Mouse (Mus musculus) left cerebral cortex, postnatal 10 days (tissue): Measurements from ENCODE around the gene Slc7a1. TPM values are rescaled to one million over a fixed set of nuclear protein-coding genes. Genes with fewer than 3 reads are reported as not detected.

ENCODE experiments used
- DNase-seq, 2 experiments: peaks; one replicate each; pipeline ENCODE4 v3.0.0; 2021 to 2022; ENCODE audit warnings: low spot score in 2 of 2, mixed read lengths in 1 of 2; ENCODE audit errors: extremely low spot score in 1 of 2
- intact Hi-C: fragments of 180-260 bp; cut with DNase I; formaldehyde crosslinking; loops from one replicate; pipeline ENCODE4 v1.15.1; 2025
- total RNA-seq, 2 experiments: library from RNA; stranded (reverse); gene quantifications; 2 replicates each; pipeline ENCODE4 v1.2.3; 2021

Gene Slc7a1
- total RNA-seq, 2 experiments from 2014 or later = 70.9 to 74.5 TPM

DNA sequence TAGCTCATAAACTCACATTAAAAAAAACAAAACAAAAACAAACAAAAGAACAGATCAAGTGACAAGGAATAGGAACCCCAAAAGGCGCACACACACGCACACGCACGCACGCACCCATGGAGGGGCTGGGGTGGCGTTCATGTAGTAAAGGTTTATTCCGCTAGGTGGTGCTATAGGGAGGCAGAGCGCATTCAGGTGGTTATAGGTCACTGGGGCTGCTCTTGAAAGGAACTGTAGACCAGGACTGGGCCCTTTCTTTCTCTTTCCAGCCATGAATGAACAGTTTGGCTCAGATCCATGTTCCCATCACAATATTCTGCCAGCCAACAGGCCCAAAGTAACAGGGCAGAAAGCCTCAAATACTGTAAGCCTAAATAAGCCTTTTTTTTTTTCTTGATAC, 53.2 kb downstream of the Slc7a1 start:
- intact Hi-C loops = no loop called here
- DNase-seq = no peak

DNA sequence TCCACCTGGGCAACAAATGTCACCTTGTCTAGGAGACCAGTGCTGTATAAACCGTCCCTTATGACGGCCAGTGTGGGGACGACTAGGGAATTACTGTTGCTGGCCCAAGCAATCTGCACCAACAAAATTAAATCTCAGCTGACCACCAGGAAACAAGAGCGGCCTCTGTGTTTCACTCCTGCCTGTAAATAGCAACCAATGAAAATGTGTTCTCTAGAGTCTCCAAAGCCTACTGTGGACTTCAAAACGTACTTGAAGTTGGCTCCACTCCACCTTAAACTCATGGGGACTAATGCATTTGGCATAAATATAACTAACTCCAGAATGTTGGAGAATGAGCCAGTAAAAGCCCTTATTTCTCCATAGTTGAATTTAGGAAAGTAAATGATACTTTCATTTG, 55.3 kb downstream of the Slc7a1 start:
- peak in 1 of 2 experiments; percentile 10 for DNase-seq
- intact Hi-C loops = no loop called here

DNA sequence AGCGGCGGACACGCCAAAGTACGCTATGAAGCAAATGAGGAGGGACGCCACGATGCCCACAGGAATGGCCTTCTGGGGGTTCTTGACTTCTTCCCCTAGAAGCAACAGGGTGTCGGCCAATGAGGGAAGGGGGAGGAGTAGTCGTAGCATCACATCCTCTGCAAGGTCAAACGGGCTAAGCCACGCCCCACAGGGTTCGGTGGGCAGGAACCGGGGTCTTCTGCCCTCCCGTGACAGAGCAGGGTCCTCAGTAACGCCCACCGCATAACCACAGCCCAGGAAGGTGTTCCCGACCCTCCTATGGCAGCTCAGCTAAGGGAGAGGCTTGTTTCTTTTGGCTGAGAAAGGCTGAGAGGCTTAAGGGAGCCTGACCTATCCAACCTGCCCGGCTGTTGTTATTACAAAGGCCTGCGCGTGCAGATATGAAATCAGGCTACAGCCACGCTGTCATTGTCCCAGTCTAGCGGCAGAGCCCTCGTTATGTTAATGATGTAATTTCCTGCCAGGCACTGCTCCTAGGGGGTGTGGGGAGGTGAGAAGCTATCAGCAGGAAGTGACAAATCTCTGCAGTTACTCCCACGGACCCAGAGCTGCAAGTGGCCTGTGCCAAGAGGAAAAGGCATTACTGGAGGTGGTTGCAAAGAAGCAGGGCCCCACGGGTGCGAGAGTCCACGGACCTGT, 57.5 kb downstream of the Slc7a1 start:
- peak in 1 of 2 experiments; percentile 61 for DNase-seq
- intact Hi-C loops = no loop called here

DNA sequence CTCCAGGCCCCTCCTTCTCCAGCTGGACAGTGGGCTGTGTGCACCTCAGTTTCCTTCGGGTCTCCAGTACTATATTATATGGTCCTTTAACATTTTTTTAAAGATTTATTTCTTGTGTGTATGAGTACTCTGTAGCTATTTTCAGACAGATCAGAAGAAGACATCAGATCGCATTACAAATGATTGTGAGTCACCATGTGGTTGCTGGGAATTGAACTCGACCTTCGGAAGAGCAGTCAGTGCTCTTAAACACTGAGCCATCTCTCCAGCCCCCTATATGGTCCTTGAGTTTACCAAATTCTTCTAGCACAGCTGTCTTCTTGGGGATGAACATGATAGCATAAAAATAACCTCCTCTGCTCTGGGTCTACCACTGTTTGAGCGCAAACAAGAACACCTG, 60.6 kb downstream of the Slc7a1 start:
- no peak for DNase-seq
- intact Hi-C loops = no loop called here

DNA sequence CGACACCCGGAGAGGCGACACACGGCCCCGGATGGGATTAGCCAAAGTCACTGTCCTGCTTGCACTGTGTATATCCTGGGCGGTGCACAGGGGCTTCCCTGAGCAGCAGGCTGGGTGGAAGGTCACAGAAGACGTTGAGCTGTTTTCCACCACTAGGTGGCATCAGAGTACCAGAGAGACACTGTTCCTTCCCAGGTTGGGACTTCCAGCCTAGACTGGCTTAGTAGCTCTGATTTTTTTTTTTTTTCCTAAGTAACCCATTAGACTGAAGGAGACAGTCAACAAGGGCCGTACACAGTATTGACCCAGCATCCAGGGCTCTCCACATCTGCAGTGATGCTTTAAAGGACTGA, 67.1 kb downstream of the Slc7a1 start:
- peak; percentile 64 to 70 for DNase-seq
- intact Hi-C loops = loop anchor here (2.0 kb wide), 1 partner anchor 118 kb away; no protein-coding TSS in a partner anchor

DNA sequence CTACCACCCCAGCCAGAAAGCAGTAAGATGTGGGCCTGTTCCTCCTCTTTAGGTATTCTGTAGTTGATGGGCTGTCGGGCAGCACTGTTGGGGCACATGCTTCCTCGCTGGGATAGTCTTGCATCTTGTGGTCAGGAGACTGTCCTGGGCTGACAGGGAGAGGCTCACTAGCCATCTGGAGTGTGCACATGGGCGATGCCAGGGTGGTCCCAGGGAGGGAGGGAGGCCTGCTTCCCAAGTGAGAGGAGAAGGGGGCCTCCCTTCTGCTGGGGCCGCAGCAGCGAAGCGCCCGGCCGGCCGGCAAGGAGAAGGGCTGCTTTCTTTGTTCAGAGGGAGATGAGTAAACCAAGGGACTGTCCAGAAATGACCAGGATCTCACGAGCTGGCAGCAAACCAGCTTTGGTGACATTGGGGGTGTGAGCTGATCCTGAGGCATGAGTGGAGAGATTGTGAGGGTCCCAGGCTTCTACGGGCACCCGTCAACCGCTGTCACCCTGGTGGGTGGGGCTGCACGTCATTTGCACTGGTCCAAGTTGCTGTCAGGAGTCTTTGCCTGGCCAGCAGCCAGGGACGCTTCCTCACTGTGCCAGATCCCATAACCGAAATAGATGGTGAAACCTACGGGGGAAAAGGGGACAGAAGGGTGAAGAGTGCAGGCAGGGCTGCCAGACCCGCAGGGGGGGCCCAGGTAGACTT, 67.6 kb downstream of the Slc7a1 start:
- intact Hi-C loops = loop anchor here (2.0 kb wide), 1 partner anchor 119 kb away; no protein-coding TSS in a partner anchor
- peak in 1 of 2 experiments; percentile 47 for DNase-seq

DNA sequence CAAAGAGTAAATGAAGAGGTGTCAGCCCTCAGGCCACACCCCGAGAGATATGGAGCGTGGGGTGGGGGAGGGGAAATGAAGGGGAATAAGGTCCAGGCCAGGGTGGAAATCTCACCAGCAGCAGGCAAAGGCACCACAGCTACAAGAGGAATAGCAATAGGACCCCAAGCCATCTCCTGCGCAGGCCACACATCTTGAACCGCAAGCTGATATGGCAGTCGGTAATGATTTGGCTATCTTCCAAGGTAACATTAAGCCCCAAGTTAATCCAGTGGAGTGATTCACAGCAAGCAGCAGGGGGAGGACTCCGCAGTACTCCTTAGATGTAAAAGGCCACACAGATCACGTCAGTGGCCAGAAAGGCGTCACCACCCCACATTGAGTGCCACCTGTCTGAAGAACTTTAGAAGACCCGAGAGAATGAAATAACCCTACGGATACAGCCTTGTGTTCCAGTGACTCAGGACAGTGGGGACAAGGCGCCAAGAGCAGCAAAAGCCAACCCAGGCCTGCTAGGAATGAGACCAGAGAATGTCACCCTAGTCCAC, 68.4 kb downstream of the Slc7a1 start:
- peak in 1 of 2 experiments; percentile 26 for DNase-seq
- intact Hi-C loops = no loop called here

DNA sequence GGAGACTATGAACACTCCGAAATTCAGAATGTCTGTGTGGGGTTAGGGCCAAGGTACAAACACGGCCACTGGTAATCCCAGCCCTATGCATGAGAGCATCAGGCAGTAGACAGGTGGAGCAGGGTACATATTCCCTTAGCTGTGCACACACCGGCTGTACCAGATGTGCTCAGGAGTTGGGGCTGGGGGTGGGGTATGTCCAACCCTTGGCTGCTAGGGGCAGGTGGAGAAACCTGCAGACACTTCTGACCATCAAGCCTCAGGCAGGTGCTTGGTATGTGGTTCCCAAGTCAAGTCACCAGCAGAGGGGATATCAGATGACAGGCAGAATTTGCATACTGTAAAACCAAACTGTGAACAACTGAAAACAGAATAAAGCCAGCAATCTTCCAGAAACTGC, 70.7 kb downstream of the Slc7a1 start:
- intact Hi-C loops = no loop called here
- peak in 1 of 2 experiments; percentile 13 for DNase-seq

DNA sequence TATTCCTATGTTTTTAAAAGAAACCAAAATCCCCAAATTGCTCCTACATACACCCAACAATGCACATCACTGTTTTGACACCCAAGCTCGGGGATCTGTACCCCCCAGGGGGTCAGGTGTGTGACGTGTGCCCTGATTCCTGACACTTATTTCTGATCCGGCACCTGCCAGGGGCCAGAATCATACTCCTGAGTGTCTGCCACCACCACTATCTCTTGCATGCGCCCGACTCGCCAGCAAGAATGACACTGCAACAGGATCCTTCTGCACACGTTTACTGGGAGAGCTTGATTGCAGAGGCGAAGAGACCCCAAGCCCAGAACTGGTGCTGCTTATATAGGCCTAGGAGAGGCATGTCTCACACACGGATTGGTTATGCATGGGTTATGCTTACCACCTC, 73.4 kb downstream of the Slc7a1 start:
- peak in 1 of 2 experiments; percentile 17 for DNase-seq
- intact Hi-C loops = loop anchor here (2.0 kb wide), 1 partner anchor 467 kb away; no protein-coding TSS in a partner anchor

DNA sequence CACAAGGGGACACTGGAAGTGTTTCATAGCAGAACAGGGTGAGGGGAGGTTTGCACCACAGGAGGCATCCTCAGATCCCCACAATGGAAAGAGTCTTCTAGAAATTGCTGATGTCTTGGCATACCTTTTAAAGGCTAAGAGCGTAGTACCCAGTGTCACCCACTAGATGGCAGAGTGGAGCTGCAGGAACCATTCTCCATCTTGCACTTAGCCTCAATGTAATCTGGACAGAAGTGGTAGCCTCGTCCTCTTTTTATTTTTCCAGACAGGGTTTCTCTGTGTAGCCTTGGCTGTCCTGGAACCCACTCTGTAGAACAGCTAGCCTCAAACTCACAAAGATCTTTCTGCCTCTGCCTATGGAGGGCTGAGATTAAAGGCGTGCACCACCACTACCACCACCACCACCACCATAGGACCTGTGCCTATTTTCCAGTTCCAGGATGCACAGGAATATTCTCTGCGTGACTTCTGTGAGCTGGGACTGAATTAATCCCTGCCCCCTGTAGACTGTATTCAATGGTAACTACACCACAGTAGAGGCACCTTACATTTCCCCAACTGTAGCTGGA, 74.3 kb downstream of the Slc7a1 start:
- intact Hi-C loops = no loop called here
- peak; percentile 30 to 39 for DNase-seq

DNA sequence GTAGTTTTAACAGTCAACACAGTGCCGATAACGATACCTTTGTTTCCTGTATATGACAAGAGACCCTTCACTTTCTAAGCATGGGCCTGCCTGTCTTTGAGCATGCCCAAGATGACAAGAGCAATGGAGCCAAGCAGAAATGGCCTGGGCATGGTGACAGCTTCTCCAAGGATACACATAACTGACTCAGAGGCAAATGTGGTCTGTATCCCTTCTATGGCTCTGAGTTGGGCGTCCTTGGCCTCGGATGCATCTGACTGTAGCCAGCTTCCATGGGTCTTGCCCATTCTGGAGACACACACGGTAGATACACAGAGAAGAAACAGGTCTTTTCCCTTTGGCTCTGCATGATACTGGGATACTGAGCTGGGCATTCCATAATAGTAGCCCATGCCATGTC, 84.8 kb downstream of the Slc7a1 start:
- intact Hi-C loops = no loop called here
- peak in 1 of 2 experiments; percentile 6 for DNase-seq

DNA sequence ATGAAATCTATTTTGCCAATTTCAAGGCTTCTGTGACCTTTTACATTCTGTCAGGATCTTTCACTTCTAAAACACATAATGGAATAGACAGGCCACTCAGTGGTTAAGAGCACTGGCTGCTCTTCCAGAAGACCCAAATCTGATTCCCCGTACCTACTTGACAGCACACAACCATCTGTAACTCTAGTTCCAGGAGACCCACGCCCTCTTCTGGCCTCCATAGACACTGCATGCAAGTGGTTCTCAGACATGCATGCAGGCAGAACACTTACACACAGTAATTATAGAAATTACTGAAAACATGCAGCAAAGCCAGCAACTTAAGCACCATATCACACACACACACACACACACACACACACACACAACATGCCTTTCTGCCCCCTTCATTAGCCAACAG, 87.3 kb downstream of the Slc7a1 start:
- intact Hi-C loops = no loop called here
- peak in 1 of 2 experiments; percentile 18 for DNase-seq

DNA sequence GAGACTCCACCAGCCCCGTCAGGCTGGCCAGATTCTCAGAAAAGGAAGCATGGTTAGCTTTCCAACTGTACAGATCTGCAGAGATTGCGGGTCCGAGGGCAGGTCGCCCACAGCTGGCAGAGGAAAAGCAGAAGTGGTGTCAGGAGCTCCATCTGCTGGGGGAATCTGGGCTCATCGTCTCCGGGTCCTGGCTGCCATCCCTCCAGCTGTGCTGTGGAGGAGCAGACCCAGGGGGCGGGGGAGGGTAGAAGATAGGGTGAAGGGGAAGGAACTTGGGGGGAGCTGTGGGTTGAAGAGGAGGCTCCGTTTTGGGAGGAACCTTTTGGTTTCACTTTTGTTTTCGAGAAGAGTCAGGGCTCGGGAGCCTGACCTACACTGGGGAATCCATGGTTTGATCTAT, 88.9 kb downstream of the Slc7a1 start:
- intact Hi-C loops = no loop called here
- DNase-seq = peak in 1 of 2 experiments; percentile 36

DNA sequence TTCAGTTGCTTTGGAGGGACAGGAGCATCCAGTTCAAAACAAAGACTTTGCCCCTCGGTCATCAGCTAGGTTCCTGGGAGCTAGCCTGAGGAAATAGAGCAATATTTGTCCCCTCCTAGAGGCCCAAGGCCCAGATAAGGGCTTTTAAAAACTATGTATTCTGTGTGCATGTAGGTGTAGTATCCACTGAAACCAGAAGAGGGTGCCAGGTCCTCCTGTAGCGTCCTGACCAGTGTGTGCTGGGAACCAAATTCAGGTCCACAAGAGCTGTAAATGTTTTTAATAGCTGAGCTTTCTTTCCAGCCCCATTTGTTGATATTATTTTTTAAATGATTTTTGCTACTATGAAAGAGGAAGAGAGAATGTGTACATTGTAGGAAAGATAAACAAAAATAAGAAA, 95.6 kb downstream of the Slc7a1 start:
- intact Hi-C loops = no loop called here
- no peak for DNase-seq

DNA sequence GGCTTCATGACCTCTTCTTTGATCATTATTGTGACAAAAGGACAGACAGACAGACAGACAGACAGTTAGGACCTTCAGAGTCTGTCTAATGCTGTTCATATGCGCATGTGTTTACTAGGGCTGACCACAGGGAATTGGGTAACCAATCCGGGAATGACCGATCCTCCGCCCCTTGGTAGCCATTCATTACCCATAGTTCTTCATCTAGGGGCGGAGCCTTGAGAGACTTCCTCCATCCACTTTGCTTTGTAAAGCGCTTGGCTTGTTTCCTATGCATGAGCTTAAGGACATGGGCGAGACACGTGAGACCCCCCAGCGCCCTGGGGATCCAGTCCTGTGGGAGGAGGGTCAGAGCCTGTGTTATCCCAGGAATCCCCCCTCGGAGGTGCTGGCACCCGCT, 96.7 kb downstream of the Slc7a1 start:
- DNase-seq = peak in 1 of 2 experiments; percentile 28
- intact Hi-C loops = no loop called here

DNA sequence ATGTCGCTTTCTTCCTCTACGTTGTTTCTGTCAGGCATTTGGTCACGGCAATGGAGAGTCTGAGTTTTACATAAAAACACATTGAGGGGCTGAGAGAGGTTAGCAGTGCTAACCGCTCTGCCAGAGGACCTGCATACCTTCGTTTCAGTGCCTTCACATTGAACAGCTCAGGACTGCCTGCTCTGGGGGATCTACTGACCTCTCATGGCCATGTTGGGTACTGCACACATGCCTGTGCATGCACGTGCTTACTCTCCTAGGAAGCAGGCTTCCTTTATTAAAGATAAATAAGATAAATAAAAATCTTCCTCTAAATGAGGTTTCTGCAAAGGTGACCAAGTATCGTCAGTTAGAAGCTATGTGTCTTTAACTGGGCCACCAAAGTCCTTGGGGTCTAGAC, 106.4 kb downstream of the Slc7a1 start:
- intact Hi-C loops = no loop called here
- no peak for DNase-seq

DNA sequence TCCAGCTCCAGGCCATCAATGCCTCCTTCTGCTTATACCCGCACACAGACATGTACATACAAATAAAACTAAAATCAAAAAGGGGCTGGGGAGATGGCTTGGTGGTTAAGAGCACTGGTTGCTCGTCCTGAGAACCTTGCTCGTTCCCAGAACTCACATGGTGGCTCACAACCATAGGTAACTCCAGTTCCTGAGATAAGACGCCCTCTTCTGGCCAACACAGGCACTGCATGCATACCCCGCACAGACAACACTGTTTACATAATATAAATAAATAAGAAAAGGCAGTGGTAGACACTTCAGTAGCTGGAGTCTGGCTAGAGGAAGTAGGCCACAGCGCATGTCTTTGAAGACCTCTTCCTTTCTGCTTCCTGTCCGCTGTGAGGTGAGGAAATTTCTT, 106.8 kb downstream of the Slc7a1 start:
- intact Hi-C loops = no loop called here
- DNase-seq = no peak

DNA sequence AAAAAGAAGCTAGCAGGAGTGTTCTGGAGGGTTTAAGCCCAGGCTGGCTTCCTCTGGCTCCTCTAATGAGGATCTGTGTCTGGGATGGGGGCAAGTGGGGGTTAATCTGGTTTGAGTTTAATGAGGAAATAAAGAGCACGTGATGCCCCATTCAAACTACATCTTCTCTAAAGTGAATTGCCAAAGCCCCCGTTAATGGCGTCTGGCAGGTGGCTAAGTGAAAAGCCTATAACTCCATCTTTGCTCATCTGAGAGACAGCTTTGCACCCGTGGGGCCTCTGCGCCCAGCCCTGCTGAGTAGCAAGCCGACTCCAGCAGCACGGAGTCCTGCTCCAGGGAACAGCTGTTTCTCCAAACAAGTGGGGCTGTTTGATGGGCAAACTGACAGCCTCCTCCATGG, 109.8 kb downstream of the Slc7a1 start:
- intact Hi-C loops = no loop called here

DNA sequence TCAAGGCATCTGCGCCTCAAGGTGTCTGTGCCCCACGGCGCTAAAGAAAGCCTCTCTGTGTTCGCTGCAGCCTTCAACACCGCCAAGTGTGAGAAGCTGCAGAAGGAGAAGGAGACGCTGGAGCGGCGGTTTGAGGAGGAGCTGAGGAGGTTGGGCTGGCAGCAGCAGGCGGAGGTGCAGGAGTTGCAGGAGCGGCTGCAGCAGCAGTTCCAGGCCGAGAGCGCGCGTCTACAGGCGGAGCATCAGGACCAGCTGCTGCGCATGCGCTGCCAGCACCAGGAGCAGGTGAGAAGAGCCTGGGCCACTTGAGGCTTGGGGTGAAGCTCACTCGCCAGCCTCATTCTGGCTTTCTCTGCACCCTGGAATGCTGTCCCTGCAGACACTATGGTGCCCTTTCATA, 110.9 kb downstream of the Slc7a1 start:
- no peak for DNase-seq
- intact Hi-C loops = no loop called here

More for the DNA sequence above, 109.8 kb downstream of the Slc7a1 start:
- no peak for DNase-seq

DNA sequence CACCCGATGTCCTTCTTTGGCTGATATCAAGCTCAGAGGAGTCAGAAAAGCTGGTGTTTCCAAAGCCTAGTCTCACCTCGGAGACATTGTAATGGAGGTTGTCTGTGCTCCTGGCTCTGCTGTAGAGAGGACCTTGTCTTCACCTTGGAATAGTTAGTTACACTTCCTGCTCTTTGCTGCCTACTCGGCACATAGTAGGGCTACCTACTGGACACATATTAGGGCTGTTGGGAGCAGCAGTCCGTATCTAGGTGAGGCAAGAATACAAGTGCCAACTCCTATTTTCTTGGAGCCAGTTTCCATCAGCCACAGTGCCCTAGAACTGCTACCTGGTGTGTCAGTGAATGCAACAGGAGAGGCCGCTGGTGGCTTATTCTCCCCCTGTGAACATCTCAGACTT, 112.2 kb downstream of the Slc7a1 start:
- intact Hi-C loops = no loop called here
- no peak for DNase-seq
